Comparison of ENCODE assay signal across 21 mouse cellular contexts in the genomic region with DNA sequence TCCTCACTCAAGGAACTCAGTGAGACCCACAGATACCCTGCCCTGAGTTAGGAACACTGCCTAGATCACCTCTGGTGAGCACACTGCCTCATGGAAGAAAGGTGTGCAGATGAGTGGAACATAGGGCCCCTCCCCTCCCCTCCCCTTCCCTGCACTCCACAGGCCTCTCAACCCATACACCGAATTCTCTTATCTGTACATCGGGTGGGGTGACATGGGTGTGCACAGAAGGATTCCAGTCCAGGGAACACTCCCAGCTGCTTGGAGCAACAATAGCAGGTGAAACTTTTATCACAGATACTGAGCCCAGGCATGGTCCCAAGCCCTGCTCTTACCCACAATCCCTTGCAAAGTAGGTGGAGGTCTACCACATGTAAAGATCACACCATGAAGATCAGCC. TPM values are rescaled to one million over a fixed set of nuclear protein-coding genes. Genes with fewer than 3 reads are reported as not detected.
"Had no signal": no experiment of that assay in that cellular context is flagged by ENCODE, and none has a peak within 500 bp of the region (broad histone marks: within the 10 kb centered on the region; RNA-seq: fewer than 3 reads in every experiment).

No protein-coding gene starts in this region.

- H3K36me3 ChIP-seq: limb, embryonic 12.5 days; limb, embryonic 15.5 days; midbrain, embryonic 10.5 days; midbrain, embryonic 13.5 days; neural tube, embryonic 13.5 days had no signal

- H3K4me3 ChIP-seq: left cerebral cortex, adult 2 months; limb, embryonic 12.5 days; limb, embryonic 15.5 days; midbrain, embryonic 10.5 days; midbrain, embryonic 13.5 days; myocyte; neural tube, embryonic 13.5 days had no signal

- ATAC-seq: intestine, postnatal 0 days; liver, postnatal 0 days; midbrain, embryonic 13.5 days; midbrain, embryonic 16.5 days had no signal

- H3K4me1 ChIP-seq: midbrain, embryonic 13.5 days had no signal

- H3K27me3 ChIP-seq: limb, embryonic 12.5 days; limb, embryonic 15.5 days; midbrain, embryonic 13.5 days; neural tube, embryonic 13.5 days had no signal

- DNase-seq: kidney, adult 2 months; kidney, postnatal 10 days; kidney, postnatal 36 days; layer of hippocampus, postnatal 36 days; liver, postnatal 0 days; retina, postnatal 1 day; right cerebral cortex, postnatal 25 days; spleen, adult 18-20 months; thymus, postnatal 25 days had no signal

- H3K9me3 ChIP-seq: limb, embryonic 12.5 days; limb, embryonic 15.5 days; midbrain, embryonic 10.5 days; midbrain, embryonic 13.5 days had no signal

- H3K4me2 ChIP-seq: limb, embryonic 12.5 days; limb, embryonic 15.5 days; liver, embryonic 11.5 days; midbrain, embryonic 13.5 days; neural tube, embryonic 13.5 days had no signal

- H3K9ac ChIP-seq: limb, embryonic 12.5 days; limb, embryonic 15.5 days; liver, embryonic 14.5 days; liver, postnatal 0 days; midbrain, embryonic 13.5 days; neural tube, embryonic 13.5 days had no signal

- H3K27ac ChIP-seq: left cerebral cortex, adult 2 months; liver, embryonic 14.5 days; macrophage; midbrain, embryonic 10.5 days; midbrain, embryonic 13.5 days had no signal

RNA-seq across cellular contexts. Expression of gene Eya2, which starts 26.7 kb away (rescaled TPM):
- polyA plus RNA-seq: macrophage had no signal
